Mouse (Mus musculus): Measurements from ENCODE around the gene Ptpre.
"Not testable (repeated sequence)": the region's sequence is repeated elsewhere in the genome, so short reads cannot be mapped to it uniquely, and the experiment has no call there.

Gene Ptpre

GRCm38 (mm10) chr7:135535908-135536307 lies 1.4 kb upstream of the Ptpre start:
- no peak for DNase-seq

- no peak for DNase-seq
These were observed 864 bp downstream of the Ptpre start for GRCm38 (mm10) chr7:135537948-135538741.

- no peak for DNase-seq
These were observed 2.1 kb downstream of the Ptpre start for GRCm38 (mm10) chr7:135539429-135539828.

GRCm38 (mm10) chr7:135542235-135542634 lies 5.0 kb downstream of the Ptpre start:
- DNase-seq, result peak; percentile 78

- DNase-seq, result no peak
These were observed 5.8 kb downstream of the Ptpre start for GRCm38 (mm10) chr7:135543033-135543432.

- no peak for DNase-seq
These were observed 7.0 kb downstream of the Ptpre start for GRCm38 (mm10) chr7:135544321-135544720.

GRCm38 (mm10) chr7:135545957-135546356 lies 8.7 kb downstream of the Ptpre start:
- DNase-seq, result no peak

GRCm38 (mm10) chr7:135546530-135546929 lies 9.2 kb downstream of the Ptpre start:
- DNase-seq, result peak; percentile 46

GRCm38 (mm10) chr7:135548434-135548833 lies 11.2 kb downstream of the Ptpre start:
- DNase-seq, result no peak

GRCm38 (mm10) chr7:135551547-135551946 lies 14.3 kb downstream of the Ptpre start:
- DNase-seq, result no peak

GRCm38 (mm10) chr7:135553550-135553949 lies 16.3 kb downstream of the Ptpre start:
- no peak for DNase-seq

GRCm38 (mm10) chr7:135556663-135557402 lies 19.6 kb downstream of the Ptpre start:
- DNase-seq, result no peak

- no peak for DNase-seq
These were observed 23.0 kb downstream of the Ptpre start for GRCm38 (mm10) chr7:135560280-135560679.

GRCm38 (mm10) chr7:135564022-135564421 lies 26.7 kb downstream of the Ptpre start:
- DNase-seq, result no peak

GRCm38 (mm10) chr7:135566013-135566412 lies 28.7 kb downstream of the Ptpre start:
- DNase-seq, result no peak

- DNase-seq, result no peak
These were observed 30.3 kb downstream of the Ptpre start for GRCm38 (mm10) chr7:135567582-135567981.

- DNase-seq, result no peak
These were observed 31.3 kb downstream of the Ptpre start for GRCm38 (mm10) chr7:135568550-135568949.

- no peak for DNase-seq
These were observed 34.1 kb downstream of the Ptpre start for GRCm38 (mm10) chr7:135571392-135571791.

GRCm38 (mm10) chr7:135571951-135572559 lies 34.8 kb downstream of the Ptpre start:
- DNase-seq, result no peak

- not testable (repeated sequence) for DNase-seq
These were observed 38.2 kb downstream of the Ptpre start for GRCm38 (mm10) chr7:135575319-135576069.

GRCm38 (mm10) chr7:135576329-135576728 lies 39.0 kb downstream of the Ptpre start:
- DNase-seq, result no peak

GRCm38 (mm10) chr7:135578715-135579325 lies 41.5 kb downstream of the Ptpre start:
- DNase-seq, result no peak

All from thymus, postnatal 25 days (tissue).